Mouse (Mus musculus) spleen, adult 2 months (tissue): Measurements from ENCODE around the gene Etfbkmt. TPM values are rescaled to one million over a fixed set of nuclear protein-coding genes. Genes with fewer than 3 reads are reported as not detected.
"Not testable (repeated sequence)": the region's sequence is repeated elsewhere in the genome, so short reads cannot be mapped to it uniquely, and the experiment has no call there.

ENCODE experiments used
- DNase-seq, 2 experiments: peaks; one replicate each; pipeline versions ENCODE4 v3.0.0 to v3.0.0-alpha.2; 2012 to 2021; ENCODE audit warnings: low spot score in 2 of 2, low read depth in 1 of 2
- H3K27ac ChIP-seq: fragments of 200-500 bp; 2 replicates; pipeline ENCODE4 v1.5.1; 2012; ENCODE audit warnings: low read length, inconsistent platforms; ENCODE audit not compliant: insufficient read depth
- H3K27me3 ChIP-seq: fragments of 200-500 bp; 2 replicates; pipeline ENCODE4 v1.6.1; 2012; ENCODE audit warnings: mild to moderate bottlenecking, moderate library complexity, low read length, inconsistent platforms; ENCODE audit not compliant: control insufficient read depth, insufficient read depth
- H3K36me3 ChIP-seq: fragments of 200-500 bp; 2 replicates; pipeline ENCODE4 v1.6.1; 2012; ENCODE audit warnings: mild to moderate bottlenecking, low read length, inconsistent platforms; ENCODE audit not compliant: control insufficient read depth, insufficient read depth
- H3K4me1 ChIP-seq: fragments of 200-500 bp; 2 replicates; pipeline ENCODE4 v1.6.1; 2011; ENCODE audit warnings: inconsistent platforms; ENCODE audit not compliant: control insufficient read depth, insufficient read depth, insufficient read length
- H3K4me3 ChIP-seq: fragments of 200-500 bp; 2 replicates; pipeline ENCODE4 v1.5.1; 2011; ENCODE audit warnings: mild to moderate bottlenecking, inconsistent platforms; ENCODE audit not compliant: insufficient read depth, insufficient read length; ENCODE audit errors: extremely low read depth
- CTCF ChIP-seq: fragments of 200-500 bp; IDR thresholded peaks from 2 replicates; pipeline ENCODE4 v1.5.1; 2011; ENCODE audit warnings: mild to moderate bottlenecking, inconsistent platforms; ENCODE audit not compliant: insufficient read depth, insufficient read length, insufficient replicate concordance; ENCODE audit errors: extremely low read depth
- POLR2A ChIP-seq: fragments of 200-500 bp; IDR thresholded peaks from 2 replicates; pipeline ENCODE4 v1.6.1; 2011; ENCODE audit warnings: low read depth, low read length, inconsistent platforms
- WGBS: fragments of 180-500 bp; shearing (Covaris S2); methylation state at CpG from one replicate; pipeline ENCODE4 v1.1.7; 2018; 5-methylcytosine and 5-hydroxymethylcytosine counted together
- polyA plus RNA-seq: library from polyadenylated mRNA; depleted of rRNA; stranded (reverse); fragments of >200 nt; gene quantifications from 2 replicates; pipeline ENCODE4 v1.2.3, GENCODE M21; 2012

The Etfbkmt gene
- polyA plus RNA-seq, 1 experiment: 4.5 TPM

DNA sequence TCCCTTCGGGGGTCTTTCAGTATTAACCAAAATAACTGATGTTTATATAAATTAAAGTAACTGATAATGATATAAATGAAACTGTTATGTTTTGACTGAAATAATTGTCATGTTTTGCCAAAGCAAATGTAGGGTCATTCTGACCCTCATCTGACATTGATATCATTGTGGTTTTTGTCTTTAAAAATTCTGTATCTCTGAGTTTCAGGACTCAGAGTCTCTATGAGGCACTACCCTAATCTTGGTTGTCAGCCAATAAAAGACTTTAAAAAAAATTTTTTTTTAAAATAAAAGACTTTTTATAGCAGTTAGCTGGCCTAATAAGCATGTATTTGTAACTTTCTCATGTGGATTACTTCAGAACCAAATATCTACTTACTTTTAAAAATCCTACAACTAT is 28.0 kb downstream of the Etfbkmt start:
- no peak for DNase-seq
- H3K27ac ChIP-seq: no peak overlapping the region
- whole genome bisulfite sequencing: 91% methylated on average over 1 of the region's 1 CpGs

DNA sequence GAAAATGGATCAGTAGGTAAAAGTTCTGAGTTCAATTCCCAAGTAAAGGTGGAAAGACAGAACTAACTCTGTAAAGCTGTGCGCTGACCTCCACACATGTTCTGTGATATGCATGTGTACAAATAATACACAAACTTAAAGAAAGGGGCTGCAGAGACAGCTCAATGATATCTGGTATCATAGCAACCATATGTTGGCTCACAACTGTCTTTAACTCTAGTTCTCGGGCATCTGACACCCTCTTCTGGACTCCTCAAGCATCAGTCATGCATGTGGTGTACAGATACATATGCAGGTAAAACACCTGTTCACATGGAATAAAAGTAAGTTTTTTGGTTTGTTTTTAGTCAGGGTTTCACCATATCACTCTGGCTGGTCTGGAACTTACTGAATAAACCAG is 28.8 kb downstream of the Etfbkmt start:
- no peak overlapping the region for H3K4me3 ChIP-seq
- peaks cover 3% of the 10 kb centered on the region; the same call in 1 of the 2 replicates for H3K36me3 ChIP-seq
- 94% methylated on average over 2 of the region's 2 CpGs for WGBS
- DNase-seq: no peak
- H3K27me3 ChIP-seq: no peaks in the 10 kb centered on the region
- no peak for TF ChIP-seq POLR2A
- TF ChIP-seq CTCF: no peak
- H3K27ac ChIP-seq: no peak overlapping the region
- H3K4me1 ChIP-seq: no peaks in the 10 kb centered on the region

More for the DNA sequence above, 28.0 kb downstream of the Etfbkmt start:
- Histone ChIP-seq H3K4me1 (no peaks in the 10 kb centered on the region), H3K4me3 (no peak overlapping the region), H3K36me3 (peaks cover 3% of the 10 kb centered on the region; the same call in 1 of the 2 replicates), H3K27me3 (no peaks in the 10 kb centered on the region)
- TF ChIP-seq CTCF: no peak
- no peak for TF ChIP-seq POLR2A

DNA sequence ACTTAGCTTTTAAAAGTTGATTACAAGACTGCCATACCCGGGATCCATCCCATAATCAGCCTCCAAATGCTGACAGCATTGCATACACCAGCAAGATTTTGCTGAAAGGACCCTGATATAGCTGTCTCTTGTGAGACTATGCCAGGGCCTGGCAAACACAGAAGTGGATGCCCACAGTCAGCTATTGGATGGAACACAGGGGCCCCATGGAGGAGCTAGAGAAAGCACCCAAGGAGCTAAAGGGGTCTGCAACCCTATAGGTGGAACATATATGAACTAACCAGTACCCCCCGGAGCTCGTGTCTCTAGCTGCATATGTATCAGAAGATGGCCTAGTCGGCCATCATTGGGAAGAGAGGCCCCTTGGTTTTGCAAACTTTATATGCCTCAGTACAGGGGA is 30.3 kb downstream of the Etfbkmt start:
- H3K27me3 ChIP-seq, DNase-seq: not testable (repeated sequence)
- 88% methylated on average over 4 of the region's 4 CpGs for WGBS

DNA sequence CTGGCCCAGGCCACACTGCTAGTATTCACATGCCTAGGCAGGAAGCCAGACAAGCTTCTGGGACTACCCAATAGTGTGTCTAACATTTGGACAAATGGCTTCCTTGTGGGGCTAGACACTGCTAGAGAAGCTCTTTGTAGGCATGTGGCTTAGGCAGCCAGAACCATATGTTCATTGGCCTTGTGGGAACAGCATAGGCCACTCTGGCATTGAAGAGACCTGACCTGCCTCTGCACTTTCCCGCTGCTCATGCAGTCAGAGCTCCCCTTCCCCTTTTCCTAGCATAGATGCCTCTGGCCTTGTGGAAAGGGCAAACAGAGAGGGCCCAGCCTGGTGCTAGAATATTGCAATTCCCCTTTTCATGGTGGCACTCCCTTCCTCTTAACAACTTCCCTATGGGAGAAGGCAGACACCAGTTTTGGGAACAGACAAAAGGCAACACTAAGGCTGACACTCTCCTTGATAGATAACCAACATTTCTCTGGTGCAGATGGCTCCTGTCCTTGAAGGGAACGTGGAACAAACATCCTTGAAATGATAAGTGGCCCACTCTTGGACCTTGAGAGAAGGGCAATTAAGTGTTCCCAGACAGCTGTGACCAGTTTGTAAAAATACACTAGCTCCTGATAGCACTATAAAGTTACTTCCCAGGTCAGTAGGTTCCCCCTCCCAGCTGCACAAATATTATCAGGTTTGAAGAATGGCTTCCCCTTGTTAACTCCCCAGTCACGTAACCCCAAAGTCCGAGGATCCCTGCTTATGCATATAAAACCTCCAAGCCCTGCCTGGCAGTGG is 34.4 kb downstream of the Etfbkmt start:
- no peaks in the 10 kb centered on the region for H3K4me1 ChIP-seq
- WGBS: 88% methylated on average over 4 of the region's 4 CpGs
- no peak overlapping the region for H3K27ac ChIP-seq
- no peaks in the 10 kb centered on the region for H3K27me3 ChIP-seq
- TF ChIP-seq POLR2A (no peak), CTCF (no peak)
- DNase-seq: no peak
- no peak overlapping the region for H3K4me3 ChIP-seq
- peaks cover 5% of the 10 kb centered on the region for H3K36me3 ChIP-seq

More for the DNA sequence above, 30.3 kb downstream of the Etfbkmt start:
- not testable (repeated sequence) for H3K4me3 ChIP-seq, H3K36me3 ChIP-seq, H3K27ac ChIP-seq, H3K4me1 ChIP-seq

DNA sequence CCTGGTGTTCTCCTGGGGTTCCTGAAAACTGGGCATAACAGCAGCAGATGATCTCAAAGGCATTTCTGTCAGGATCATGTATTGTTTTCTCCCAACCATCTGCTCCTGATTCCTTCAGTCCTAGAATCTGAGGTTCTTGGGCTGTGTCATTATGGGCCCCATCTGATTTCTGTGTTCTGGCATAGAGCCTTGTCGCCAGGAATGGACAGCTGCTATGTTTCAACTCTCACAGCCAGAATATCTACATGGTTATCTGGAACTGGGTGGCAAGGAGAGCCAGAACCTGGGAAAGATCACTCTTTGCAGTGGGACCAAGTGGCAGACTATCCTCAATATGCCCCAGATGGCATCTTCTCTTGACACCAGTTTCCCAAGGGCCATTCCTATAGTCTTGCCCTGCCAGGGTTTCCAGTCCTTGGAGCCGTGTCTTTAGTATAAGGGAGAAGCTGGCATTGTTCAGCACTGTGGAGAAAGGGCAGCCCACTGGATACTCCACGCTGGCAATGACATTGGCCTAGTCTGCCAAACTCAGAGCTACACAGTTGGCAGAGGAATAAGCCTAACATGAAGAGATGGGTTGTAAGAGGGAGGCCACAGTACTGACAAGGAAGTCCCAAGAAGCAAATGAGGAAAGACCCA is 35.4 kb downstream of the Etfbkmt start:
- no peak overlapping the region for H3K27ac ChIP-seq
- no peak overlapping the region for H3K4me3 ChIP-seq
- TF ChIP-seq POLR2A: no peak
- TF ChIP-seq CTCF: no peak
- 90% methylated on average over 3 of the region's 3 CpGs for WGBS
- no peak for DNase-seq
- no peaks in the 10 kb centered on the region for H3K27me3 ChIP-seq
- no peaks in the 10 kb centered on the region for H3K4me1 ChIP-seq
- peaks cover 7% of the 10 kb centered on the region for H3K36me3 ChIP-seq

DNA sequence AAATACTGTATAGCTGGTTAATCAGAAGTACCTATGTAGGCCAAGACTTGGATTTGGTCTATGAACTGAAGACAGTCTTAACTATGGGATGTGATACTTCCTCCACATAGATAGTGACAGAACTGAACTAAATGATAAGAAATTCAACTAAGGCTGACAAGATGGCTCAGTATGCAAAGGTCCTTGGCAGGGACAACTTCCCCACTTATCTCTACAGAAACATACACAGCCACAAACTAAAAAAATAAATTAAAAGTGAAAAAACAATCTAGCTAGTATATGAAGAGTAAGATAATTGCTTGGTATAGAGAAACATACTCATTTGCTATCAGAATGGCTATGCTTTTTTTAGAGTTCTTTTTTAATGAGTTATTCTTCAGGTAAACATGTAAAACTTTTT is 39.4 kb downstream of the Etfbkmt start:
- no peak for TF ChIP-seq POLR2A
- no peak for TF ChIP-seq CTCF
- peaks cover 18% of the 10 kb centered on the region for H3K36me3 ChIP-seq
- no peaks in the 10 kb centered on the region for H3K4me1 ChIP-seq

DNA sequence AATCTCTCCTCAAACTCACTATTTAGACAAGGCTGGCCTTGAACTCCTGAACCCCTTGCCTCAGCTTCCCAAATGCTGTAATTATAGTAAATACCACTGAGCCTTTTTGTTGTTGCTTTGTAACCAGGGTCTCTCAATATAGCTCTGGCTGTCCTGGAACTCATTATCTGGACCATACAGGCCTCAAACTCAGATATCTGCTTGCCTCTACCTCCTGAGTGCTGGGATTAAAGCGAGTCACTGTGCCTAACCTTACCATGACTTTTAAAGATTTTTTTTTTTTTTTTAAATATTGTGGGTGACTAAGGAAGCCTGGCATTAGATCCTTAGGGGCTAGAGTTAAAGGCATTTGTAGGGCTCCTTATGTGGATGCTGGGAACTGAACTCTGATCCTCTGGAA is 44.4 kb downstream of the Etfbkmt start:
- WGBS: 88% methylated on average over 1 of the region's 1 CpGs
- peaks cover 4% of the 10 kb centered on the region for H3K4me1 ChIP-seq
- DNase-seq: no peak
- no peak overlapping the region for H3K4me3 ChIP-seq
- no peak overlapping the region for H3K27ac ChIP-seq
- no peak for TF ChIP-seq POLR2A
- TF ChIP-seq CTCF: no peak
- H3K36me3 ChIP-seq: peaks cover 13% of the 10 kb centered on the region
- no peaks in the 10 kb centered on the region for H3K27me3 ChIP-seq

More for the DNA sequence above, 39.4 kb downstream of the Etfbkmt start:
- DNase-seq: no peak
- Histone ChIP-seq H3K27me3 (no peaks in the 10 kb centered on the region), H3K27ac (no peak overlapping the region), H3K4me3 (no peak overlapping the region)
